Mouse (Mus musculus): ENCODE data around the gene Naa16. TPM values are rescaled to one million over a fixed set of nuclear protein-coding genes. Genes with fewer than 3 reads are reported as not detected.

Gene Naa16
- polyA plus RNA-seq, 1 experiment: 0.28 TPM

DNA sequence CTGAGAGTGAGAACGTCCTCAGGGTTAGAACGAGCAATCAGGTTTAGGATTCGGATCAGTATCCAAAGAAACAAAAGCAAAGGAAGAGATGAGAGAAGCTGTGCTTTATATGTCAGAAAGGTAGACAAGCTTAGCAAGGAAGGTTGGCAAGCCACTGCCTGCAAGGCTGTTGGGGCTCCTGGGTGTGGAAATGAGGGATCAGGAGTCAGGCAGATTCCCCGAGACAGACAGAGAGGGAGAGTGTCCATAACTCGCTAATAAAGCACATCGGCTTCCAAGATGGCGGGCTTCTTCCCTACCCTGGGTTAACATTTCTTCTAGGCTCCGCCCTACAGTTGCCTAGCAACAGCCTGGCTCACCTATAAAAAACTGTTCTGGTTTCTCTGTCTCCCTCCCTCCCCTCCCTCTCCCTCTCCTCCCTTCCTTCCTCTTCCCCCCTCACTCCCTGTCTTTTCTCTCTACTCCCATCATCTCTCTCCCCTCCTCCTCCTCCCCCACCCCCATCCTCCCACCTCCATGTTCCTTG lies 114.6 kb downstream of the Naa16 start:
- 91% methylated on average over 8 of the region's 8 CpGs for WGBS
- no peak overlapping the region for H3K27ac ChIP-seq (ENCODE audit: insufficient read depth, low read depth, low read length)
- H3K4me1 ChIP-seq (ENCODE audit: control insufficient read depth, insufficient read depth, insufficient read length, low read length): no peaks in the 10 kb centered on the region
- no peaks in the 10 kb centered on the region for H3K27me3 ChIP-seq (ENCODE audit: control insufficient read depth, insufficient read depth, low read length)
- TF ChIP-seq POLR2A (IDR thresholded peaks at IDR 0.05; ENCODE audit: low read depth, low read length) (no peak), CTCF (IDR thresholded peaks at IDR 0.05; ENCODE audit: extremely low read depth, insufficient read length, insufficient replicate concordance, low read depth, low read length) (no peak)
- H3K36me3 ChIP-seq (ENCODE audit: control insufficient read depth, insufficient read depth, low read length): no peaks in the 10 kb centered on the region
- no peak overlapping the region for H3K4me3 ChIP-seq (ENCODE audit: low read depth, low read length)

DNA sequence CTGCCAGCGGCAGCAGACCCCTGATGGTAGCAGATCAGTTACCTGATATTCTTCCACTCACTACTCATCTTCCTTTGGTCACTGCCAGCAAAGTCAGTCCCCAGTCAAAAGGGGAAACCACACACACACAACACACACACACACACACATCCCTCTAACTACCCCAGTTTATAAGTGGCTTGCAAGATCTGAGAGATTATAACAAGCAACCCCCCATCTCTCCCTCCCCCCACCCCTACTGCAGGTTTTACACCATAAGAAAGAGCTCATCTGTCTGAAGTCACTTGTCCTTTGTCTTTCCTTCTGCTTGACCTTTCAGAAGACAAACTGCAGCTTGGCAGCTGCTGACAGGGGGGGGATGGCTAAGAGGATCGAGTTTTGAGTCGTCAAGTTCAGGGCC lies 115.1 kb downstream of the Naa16 start:
- no peak overlapping the region for H3K27ac ChIP-seq (ENCODE audit: insufficient read depth, low read depth, low read length)
- H3K36me3 ChIP-seq (ENCODE audit: control insufficient read depth, insufficient read depth, low read length): no peaks in the 10 kb centered on the region
- no peak for TF ChIP-seq POLR2A (IDR thresholded peaks at IDR 0.05; ENCODE audit: low read depth, low read length)
- TF ChIP-seq CTCF (IDR thresholded peaks at IDR 0.05; ENCODE audit: extremely low read depth, insufficient read length, insufficient replicate concordance, low read depth, low read length): no peak
- no peaks in the 10 kb centered on the region for H3K27me3 ChIP-seq (ENCODE audit: control insufficient read depth, insufficient read depth, low read length)
- no peaks in the 10 kb centered on the region for H3K4me1 ChIP-seq (ENCODE audit: control insufficient read depth, insufficient read depth, insufficient read length, low read length)
- no peak overlapping the region for H3K4me3 ChIP-seq (ENCODE audit: low read depth, low read length)
- 63% methylated on average over 3 of the region's 3 CpGs for WGBS

Other genes with a start within 250 kb of the Naa16 start
- gene Zfp957, start 143.4 kb downstream of the Naa16 start, polyA plus RNA-seq (2012; rRNA removed): not detected in 2 replicates
- 29.9 and 42.1 TPM in 2 replicates for gene Rgcc, start 89.1 kb downstream of the Naa16 start, polyA plus RNA-seq (2012; rRNA removed)
- 0.15 and 0.32 TPM in 2 replicates for gene Mtrf1, start 7.0 kb upstream of the Naa16 start, polyA plus RNA-seq (2012; rRNA removed)
- 1.8 and 2.3 TPM in 2 replicates for gene Kbtbd7, start 35.7 kb upstream of the Naa16 start, polyA plus RNA-seq (2012; rRNA removed)
- 0.65 and 0.66 TPM in 2 replicates for gene Kbtbd6, start 61.1 kb upstream of the Naa16 start, polyA plus RNA-seq (2012; rRNA removed)
- gene Elf1, start 90.4 kb upstream of the Naa16 start, polyA plus RNA-seq (2012; rRNA removed): 6.4 and 20.1 TPM in 2 replicates
- gene Wbp4, start 90.7 kb upstream of the Naa16 start, polyA plus RNA-seq (2012; rRNA removed): 0.98 and 2.0 TPM in 2 replicates
- gene Sugt1, start 196.9 kb upstream of the Naa16 start, polyA plus RNA-seq (2012; rRNA removed): 1.2 and 1.7 TPM in 2 replicates